Mouse (Mus musculus) ES-Bruce4 (cell line): ENCODE results near the gene Izumo4. TPM values are rescaled to one million over a fixed set of nuclear protein-coding genes. Genes with fewer than 3 reads are reported as not detected.

Source experiments
- H3K27ac ChIP-seq: 2 replicates; pipeline ENCODE4 v1.5.1; 2012; ENCODE audit warnings: low read length, inconsistent platforms; ENCODE audit not compliant: insufficient read depth
- H3K27me3 ChIP-seq: 2 replicates; pipeline ENCODE4 v1.6.1; 2012; ENCODE audit warnings: mild to moderate bottlenecking, low read length, inconsistent platforms; ENCODE audit not compliant: control insufficient read depth, poor library complexity, insufficient read depth, severe bottlenecking
- H3K36me3 ChIP-seq: 2 replicates; pipeline ENCODE4 v1.6.1; 2012; ENCODE audit warnings: inconsistent platforms, mild to moderate bottlenecking, low read length, moderate library complexity; ENCODE audit not compliant: control insufficient read depth, poor library complexity, insufficient read depth, severe bottlenecking
- H3K4me1 ChIP-seq: one replicate; pipeline ENCODE4 v1.8.1; 2011; ENCODE audit warnings: low read length; ENCODE audit not compliant: control insufficient read depth, insufficient read depth
- H3K4me3 ChIP-seq: 2 replicates; pipeline ENCODE4 v1.5.1; 2011; ENCODE audit warnings: low read depth, mild to moderate bottlenecking, low read length
- H3K9ac ChIP-seq: 2 replicates; pipeline ENCODE4 v1.6.1; 2012; ENCODE audit warnings: low read depth, mild to moderate bottlenecking, inconsistent platforms; ENCODE audit not compliant: poor library complexity, severe bottlenecking
- H3K9me3 ChIP-seq: replicated peaks from 2 replicates; pipeline ENCODE4 v1.6.1; 2012; ENCODE audit warnings: mild to moderate bottlenecking, low read length, inconsistent platforms; ENCODE audit not compliant: control insufficient read depth, poor library complexity, insufficient read depth, severe bottlenecking
- CTCF ChIP-seq: IDR thresholded peaks from one replicate; pipeline ENCODE4 v1.8.1; 2011; ENCODE audit warnings: low read depth, low read length
- EP300 ChIP-seq: IDR thresholded peaks from 2 replicates; pipeline ENCODE4 v1.6.1; 2011; ENCODE audit warnings: low read depth, low read length; ENCODE audit not compliant: insufficient read depth
- POLR2A ChIP-seq: IDR thresholded peaks from one replicate; pipeline ENCODE4 v1.8.1; 2011; ENCODE audit warnings: low read length; ENCODE audit not compliant: insufficient read depth
- polyA plus RNA-seq: library from polyadenylated mRNA; stranded (reverse); fragments of >200 nt; gene quantifications from 2 replicates; pipeline ENCODE4 v1.2.4, GENCODE M21; 2011; ENCODE audit warnings: low read depth; ENCODE audit not compliant: missing spikeins, insufficient read depth, insufficient read length

Izumo4 gene
- polyA plus RNA-seq, 1 experiment, result 7.2 TPM

DNA sequence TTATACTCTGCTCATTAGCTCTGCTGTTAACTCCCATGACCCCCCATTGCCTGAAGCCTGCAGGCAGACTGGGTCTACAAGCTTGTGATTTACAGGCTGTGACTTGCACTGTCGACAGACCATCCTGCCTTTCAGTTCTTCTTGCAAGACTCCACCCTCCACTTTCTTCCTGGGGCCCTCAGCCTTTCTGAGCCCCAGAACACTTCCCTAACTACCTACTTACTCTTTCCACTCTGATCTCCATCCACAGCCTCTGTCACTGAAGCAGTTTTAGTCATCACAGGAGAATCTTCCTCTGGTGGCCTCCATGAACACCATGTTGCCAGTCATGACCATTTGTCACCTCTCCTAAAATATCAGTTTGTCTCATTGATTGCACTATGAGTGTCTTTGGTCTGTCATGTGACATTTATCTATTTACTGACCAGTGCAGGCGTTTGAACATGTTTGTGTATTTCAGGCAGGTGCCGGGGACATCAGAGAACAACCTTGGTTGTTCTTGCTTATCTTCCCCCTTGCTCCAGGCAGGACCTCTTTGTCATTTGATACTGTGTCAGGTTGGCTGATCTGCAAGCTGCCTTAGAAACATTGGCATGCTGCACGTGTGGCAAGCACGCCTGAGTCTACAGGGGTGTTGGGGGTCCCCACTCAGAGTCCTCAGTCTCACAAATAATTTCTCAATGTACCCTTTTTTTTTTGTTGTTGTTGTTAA is 38.3 kb upstream of the Izumo4 start:
- Histone ChIP-seq H3K27ac (peak overlapping the region; percentile 23), H3K4me1 (peaks cover 6% of the 10 kb centered on the region), H3K9me3 (no peaks in the 10 kb centered on the region), H3K36me3 (peaks cover 11% of the 10 kb centered on the region), H3K9ac (0 out of 2 replicates have a peak overlapping the region, but pooled peaks have one; percentile 35), H3K4me3 (no peak overlapping the region), H3K27me3 (no peaks in the 10 kb centered on the region)
- TF ChIP-seq POLR2A (no peak), CTCF (no peak), EP300 (no peak)

DNA sequence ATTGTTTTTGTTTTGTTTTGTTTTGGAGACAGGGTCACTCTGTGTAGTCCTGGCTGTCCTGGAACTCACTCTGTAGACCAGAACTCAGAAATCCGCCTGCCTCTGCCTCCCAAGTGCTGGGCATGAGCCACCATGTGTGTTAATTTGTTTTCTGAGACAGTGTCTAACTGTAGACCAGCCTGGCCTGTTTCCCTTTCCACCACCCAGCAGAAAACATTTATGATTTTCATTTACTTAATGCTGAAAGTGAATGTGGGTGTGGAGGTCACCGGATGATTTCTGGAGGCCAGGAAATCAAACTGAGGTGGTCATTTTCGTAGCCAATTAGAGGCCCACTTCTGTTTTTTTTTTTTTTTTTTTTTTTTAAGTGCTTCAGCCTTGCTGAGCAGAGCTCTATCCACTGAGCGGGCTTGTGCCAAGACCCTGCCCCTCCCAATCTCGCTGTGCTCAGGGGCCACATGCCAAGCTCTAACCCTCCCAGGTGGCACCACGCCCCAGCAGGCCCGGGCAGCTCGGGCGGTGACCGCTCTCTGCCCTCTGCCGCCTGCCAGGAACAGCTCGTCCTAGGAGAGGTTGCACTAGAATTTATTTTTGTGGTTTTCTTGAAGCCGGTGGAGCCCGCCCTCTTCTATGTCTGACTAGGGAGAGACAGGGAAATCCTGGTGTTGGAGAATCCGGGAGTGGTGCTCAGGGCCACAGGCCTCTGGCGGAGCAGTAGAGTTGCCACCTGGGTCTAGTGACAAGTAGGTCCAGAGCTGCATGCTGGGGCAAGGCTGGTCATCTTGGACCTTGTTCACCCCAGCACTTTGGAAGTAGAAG is 37.6 kb upstream of the Izumo4 start:
- Histone ChIP-seq H3K9me3 (no peaks in the 10 kb centered on the region), H3K4me1 (peaks cover 6% of the 10 kb centered on the region), H3K9ac (peak overlapping the region; percentile 35), H3K36me3 (peaks cover 17% of the 10 kb centered on the region), H3K4me3 (peak overlapping the region; percentile 41), H3K27me3 (no peaks in the 10 kb centered on the region), H3K27ac (peak overlapping the region; percentile 85)
- TF ChIP-seq EP300 (no peak), POLR2A (no peak), CTCF (no peak)

DNA sequence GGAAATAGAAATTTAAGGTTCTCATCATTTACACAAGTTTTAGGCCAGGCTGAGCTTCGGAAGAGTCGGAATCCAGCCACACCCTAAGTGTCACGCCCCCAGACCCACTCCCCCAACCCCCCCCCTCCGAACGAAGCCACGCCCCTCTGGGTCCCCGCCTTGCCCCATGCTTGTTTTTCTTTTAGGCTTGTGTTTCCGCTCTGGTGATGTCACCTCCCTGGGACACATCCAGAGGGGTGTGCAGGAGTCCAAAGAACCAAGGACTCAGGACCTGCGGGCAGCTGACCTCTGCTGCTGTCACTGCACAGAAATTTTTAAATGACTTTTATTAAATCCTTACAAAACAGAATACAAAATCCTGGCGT is 37.0 kb upstream of the Izumo4 start:
- H3K4me3 ChIP-seq, result peak overlapping the region; percentile 41
- peaks cover 17% of the 10 kb centered on the region for H3K36me3 ChIP-seq
- H3K27ac ChIP-seq, result peak overlapping the region; percentile 85

DNA sequence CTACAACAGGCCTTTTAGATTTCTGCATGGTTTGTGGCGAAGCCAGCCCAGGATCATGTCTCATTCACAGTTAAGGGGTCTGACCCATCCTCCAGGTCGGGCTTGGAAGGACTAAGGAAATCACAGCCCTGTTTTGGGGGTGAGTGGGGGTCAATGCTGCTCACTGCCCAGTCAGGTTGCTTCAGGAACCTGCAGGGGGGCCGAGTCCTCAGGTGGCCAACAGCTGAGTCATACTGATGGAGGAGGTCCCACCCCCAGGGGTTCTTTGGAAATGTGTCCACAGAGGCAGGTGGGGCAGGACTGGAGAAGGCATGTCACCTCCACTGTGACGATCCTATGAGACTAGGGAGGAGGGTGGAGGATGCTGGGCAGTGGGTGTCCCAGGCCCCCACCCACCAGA is 36.5 kb upstream of the Izumo4 start:
- TF ChIP-seq CTCF (no peak), EP300 (no peak), POLR2A (no peak)
- peak overlapping the region; percentile 39 for H3K27ac ChIP-seq
- no peaks in the 10 kb centered on the region for H3K27me3 ChIP-seq
- H3K36me3 ChIP-seq, result peaks cover 17% of the 10 kb centered on the region
- H3K4me3 ChIP-seq, result no peak overlapping the region
- H3K9ac ChIP-seq, result no peak overlapping the region
- no peaks in the 10 kb centered on the region for H3K9me3 ChIP-seq
- peaks cover 6% of the 10 kb centered on the region for H3K4me1 ChIP-seq

More for the DNA sequence above, 37.0 kb upstream of the Izumo4 start:
- Histone ChIP-seq H3K9ac (peak overlapping the region; percentile 35), H3K27me3 (no peaks in the 10 kb centered on the region), H3K4me1 (peaks cover 6% of the 10 kb centered on the region), H3K9me3 (no peaks in the 10 kb centered on the region)
- TF ChIP-seq EP300 (no peak), CTCF (no peak), POLR2A (no peak)

DNA sequence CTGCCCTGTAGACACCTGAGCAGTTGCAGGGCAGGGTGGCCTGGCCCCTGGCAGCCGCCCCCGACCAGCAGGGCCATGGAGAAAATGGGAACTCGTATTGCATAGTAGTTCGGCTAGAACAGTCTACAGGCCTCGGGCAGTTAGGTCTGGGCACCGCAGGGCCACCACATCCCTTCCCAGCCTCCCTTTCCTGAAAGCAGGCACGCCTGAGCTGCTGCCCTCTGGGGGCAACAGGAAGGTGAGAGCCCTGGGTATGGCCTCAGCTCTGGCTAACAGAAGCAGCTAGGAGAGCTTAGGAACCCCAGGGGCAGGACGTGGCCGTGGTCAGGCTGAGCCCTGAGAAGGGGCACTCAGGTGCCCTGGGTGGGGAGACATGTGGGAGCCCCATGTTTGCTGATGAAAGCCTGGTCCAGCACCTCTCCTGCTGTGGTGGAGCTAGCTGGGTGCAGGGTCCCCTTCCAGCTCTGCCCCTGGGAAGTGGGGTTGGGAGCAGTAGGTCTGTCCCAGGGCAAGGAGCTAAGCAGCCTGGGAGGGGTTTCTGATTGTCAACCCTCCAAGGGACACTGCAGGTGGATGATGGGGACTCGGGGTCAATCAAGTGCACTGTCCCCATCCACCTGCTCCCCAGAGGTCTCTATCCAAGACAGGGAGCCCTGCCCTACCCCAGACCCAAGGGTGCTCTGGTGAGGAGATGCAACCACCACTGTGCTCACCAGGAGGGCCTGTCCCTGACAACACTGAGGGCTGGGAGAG is 35.8 kb upstream of the Izumo4 start:
- Histone ChIP-seq H3K27ac (0 out of 2 replicates have a peak overlapping the region, but pooled peaks have one; percentile 5), H3K9me3 (no peaks in the 10 kb centered on the region), H3K36me3 (peaks cover 17% of the 10 kb centered on the region), H3K4me1 (peaks cover 6% of the 10 kb centered on the region), H3K9ac (no peak overlapping the region), H3K4me3 (no peak overlapping the region), H3K27me3 (no peaks in the 10 kb centered on the region)
- no peak for TF ChIP-seq POLR2A
- TF ChIP-seq CTCF, result no peak
- TF ChIP-seq EP300, result no peak
